Mouse (Mus musculus) embryo, embryonic 9.5 days (tissue): ENCODE measurements around the gene Fam193b.

Source experiments
- DNase-seq: peaks from one replicate; pipeline ENCODE4 v3.0.0-alpha.2; 2017; ENCODE audit errors: extremely low spot score

Fam193b gene

DNA sequence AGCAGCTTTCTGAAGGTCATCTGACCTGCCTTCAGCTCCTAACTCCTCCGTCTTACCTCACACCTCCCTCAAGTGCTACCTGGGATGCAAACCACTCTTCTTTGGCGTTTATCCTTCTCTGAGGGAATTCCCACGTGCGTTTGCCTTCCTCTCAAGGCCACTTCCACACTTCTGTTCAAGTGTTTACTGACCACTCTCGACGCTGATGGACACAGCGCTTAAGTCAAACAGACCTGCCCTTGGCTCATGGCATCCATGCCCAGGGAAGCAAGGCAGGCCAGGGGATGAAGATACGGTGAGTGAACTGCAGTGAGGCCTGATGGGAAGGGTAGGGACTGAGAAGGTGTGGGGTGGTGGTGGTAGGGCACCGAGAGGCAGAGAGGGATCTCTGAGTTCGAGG lies 70.3 kb downstream of the Fam193b start:
- no peak for DNase-seq

DNA sequence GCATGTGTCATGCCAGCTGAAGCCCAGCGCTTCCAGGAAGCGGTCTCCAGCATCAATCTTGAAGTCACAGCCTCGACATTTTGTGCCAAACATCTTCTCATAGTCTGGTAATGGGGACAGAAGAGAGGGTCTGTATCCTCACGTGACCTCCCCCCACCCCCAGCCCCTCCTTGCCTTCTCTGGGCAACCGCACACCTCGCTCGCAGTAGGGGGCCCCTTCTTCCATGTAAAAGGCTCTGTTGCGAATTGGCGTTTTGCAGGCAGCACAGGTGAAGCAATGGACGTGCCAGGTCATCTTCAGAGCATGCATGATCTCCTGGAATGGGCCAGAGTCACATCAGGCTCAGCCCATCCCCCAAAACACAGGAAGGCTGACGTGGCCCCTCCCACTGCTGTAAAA lies 72.0 kb downstream of the Fam193b start:
- DNase-seq, result no peak

DNA sequence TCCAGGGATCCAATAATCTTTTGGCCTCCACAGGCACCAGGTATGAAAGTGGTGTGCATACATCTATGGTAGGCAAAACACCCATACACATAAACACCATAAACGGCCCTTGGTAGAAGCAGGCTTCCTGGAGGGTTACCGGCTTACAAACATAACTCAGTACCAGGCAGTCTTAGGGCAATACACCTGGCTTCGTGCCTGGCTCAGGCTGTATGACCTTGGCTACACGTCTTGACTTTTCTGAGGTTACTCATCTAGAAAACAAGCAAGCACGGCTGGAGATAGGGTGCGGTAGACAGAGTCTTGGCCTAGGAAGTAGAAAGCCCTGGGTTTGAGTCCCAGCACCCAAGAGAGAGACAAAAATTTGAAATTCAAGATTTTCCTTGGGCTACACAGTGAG lies 74.3 kb downstream of the Fam193b start:
- no peak for DNase-seq

DNA sequence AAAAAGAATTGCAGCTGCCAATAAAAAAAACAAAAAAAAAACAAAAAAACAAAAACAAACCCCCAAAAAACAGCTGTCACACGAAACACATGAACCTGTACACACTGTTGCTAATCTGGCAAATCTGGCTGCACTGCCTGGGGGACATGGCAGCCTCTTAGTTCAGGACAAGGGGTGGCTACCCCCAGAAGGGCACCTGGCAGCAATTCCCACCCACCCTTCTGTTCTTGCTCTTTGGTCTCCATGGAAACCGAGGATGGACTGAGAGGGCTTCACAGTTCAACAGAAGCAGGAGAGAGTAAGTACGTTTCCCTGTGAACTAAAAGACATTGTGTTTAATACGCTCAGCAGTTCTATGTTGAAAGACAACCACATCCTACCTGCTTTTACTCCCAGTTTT lies 75.2 kb downstream of the Fam193b start:
- no peak for DNase-seq

DNA sequence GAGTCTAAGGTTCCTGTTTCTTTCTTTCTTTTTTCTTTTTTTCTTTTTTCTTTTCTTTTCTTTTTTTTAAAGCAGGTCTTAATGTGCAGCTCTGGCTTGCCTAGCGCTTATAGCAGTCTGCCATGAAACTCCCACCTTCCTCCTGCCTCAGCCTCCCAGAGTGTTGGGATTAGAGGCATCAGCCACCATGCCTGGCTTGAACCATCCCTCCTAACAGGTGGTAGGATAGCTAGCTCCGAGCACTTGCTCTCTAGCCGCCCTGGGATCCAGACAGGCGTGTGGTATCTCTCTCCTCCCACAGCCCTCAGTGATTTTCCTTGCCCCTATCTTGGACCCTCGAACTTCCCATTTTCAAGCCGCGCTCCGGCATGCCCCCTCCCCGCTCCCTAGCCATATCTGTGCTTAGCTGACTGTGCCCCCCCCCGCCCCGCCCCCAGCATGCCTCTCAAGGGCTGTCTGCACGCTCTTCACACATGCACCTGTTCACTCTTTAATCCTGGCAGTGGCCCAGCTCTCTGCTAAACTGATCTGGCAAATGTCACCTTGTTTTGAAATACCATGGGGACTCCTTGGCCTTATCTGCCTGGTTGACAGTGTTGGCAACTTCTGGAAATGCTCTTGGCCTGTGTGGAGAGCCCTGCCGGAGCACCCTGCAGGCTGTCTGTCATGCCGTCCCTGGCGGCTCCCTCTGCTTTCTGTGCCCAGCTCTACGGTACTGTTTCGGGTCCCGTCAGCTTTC lies 75.9 kb downstream of the Fam193b start:
- no peak for DNase-seq

DNA sequence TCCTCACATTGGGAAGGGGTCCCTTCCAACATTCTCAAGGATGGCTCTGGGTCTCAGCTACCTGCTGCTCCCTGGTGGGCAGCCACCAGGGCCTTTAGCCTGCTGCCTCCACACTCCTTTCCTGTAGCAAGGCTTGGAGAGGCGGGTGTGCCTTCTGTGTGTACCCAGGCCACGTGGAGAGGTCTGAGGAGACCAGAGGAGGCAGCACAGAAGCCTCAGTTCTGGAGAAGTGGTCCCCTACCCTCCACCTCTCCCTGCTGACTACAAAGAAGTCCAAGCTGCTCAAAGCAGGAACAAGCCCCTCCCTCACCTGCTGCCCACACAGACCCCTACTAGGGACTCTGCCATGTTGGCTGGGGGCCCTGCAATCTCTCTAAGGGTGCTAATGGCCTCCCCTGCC lies 76.7 kb downstream of the Fam193b start:
- DNase-seq, result no peak
